Mouse (Mus musculus) CH12.LX (cell line): ENCODE data around the gene Dennd5b. TPM values are rescaled to one million over a fixed set of nuclear protein-coding genes. Genes with fewer than 3 reads are reported as not detected.

ENCODE experiments used
- DNase-seq: peaks from one replicate; pipeline ENCODE4 v3.0.0-alpha.2; 2013; ENCODE audit errors: extremely low read depth
- H3K27ac ChIP-seq: 2 replicates; pipeline ENCODE4 v1.5.1; 2012; ENCODE audit warnings: low read depth, mild to moderate bottlenecking, control low read depth, moderate library complexity; ENCODE audit not compliant: insufficient read depth
- H3K27me3 ChIP-seq: replicated peaks from 2 replicates; pipeline ENCODE3; 2012; ENCODE audit warnings: inconsistent platforms
- H3K36me3 ChIP-seq, 2 experiments: replicated peaks in 1 of 2; 2 replicates each; pipeline versions ENCODE3 to v1.6.1; 2012; ENCODE audit warnings: inconsistent platforms in 1 of 2, low read length in 1 of 2, mild to moderate bottlenecking in 1 of 2, mixed read lengths in 1 of 2, moderate library complexity in 1 of 2; ENCODE audit not compliant: control insufficient read depth in 1 of 2, insufficient read depth in 1 of 2
- H3K4me1 ChIP-seq, 2 experiments: 2 replicates each; pipeline ENCODE4 v1.6.1; 2012; ENCODE audit warnings: inconsistent platforms in 1 of 2, moderate library complexity in 1 of 2; ENCODE audit not compliant: insufficient read depth in 2 of 2, control insufficient read depth in 1 of 2
- H3K4me2 ChIP-seq: 2 replicates; pipeline ENCODE4 v1.6.1; 2012; ENCODE audit warnings: low read depth, mild to moderate bottlenecking, control low read depth; ENCODE audit not compliant: poor library complexity, insufficient read depth, severe bottlenecking
- H3K4me3 ChIP-seq, 3 experiments: fragments of 150-350 bp in 1 of 3; sonication (generic) in 1 of 3; replicated peaks in 1 of 3; 2 replicates each; pipeline versions ENCODE3 to v1.5.1; 2011 to 2012; ENCODE audit warnings: low read depth in 2 of 3, low read length in 2 of 3, mild to moderate bottlenecking in 2 of 3, moderate library complexity in 2 of 3, control low read depth in 1 of 3, improper control_type of control experiment in 1 of 3, inconsistent platforms in 1 of 3, mixed read lengths in 1 of 3; ENCODE audit not compliant: poor library complexity in 1 of 3
- H3K79me2 ChIP-seq: replicated peaks from 2 replicates; pipeline ENCODE4 v1.6.1; 2012; ENCODE audit warnings: mild to moderate bottlenecking, moderate library complexity; ENCODE audit not compliant: control insufficient read depth, poor library complexity, insufficient read depth, severe bottlenecking; ENCODE audit errors: extremely low read depth
- H3K9ac ChIP-seq: 2 replicates; pipeline ENCODE4 v1.6.1; 2012; ENCODE audit warnings: low read depth, mild to moderate bottlenecking, control low read depth, moderate library complexity; ENCODE audit not compliant: insufficient read depth
- H3K9me3 ChIP-seq: replicated peaks from 2 replicates; pipeline ENCODE3; 2012; ENCODE audit warnings: low read length, inconsistent platforms, mixed read lengths
- BHLHE40 ChIP-seq: IDR thresholded peaks from 2 replicates; pipeline ENCODE4 v1.6.1; 2011; ENCODE audit warnings: mild to moderate bottlenecking, low read depth, low read length, improper control_type of control experiment
- CHD2 ChIP-seq: IDR thresholded peaks from 2 replicates; pipeline ENCODE4 v1.6.1; 2011; ENCODE audit warnings: low read length, improper control_type of control experiment
- CTCF ChIP-seq, 2 experiments: IDR thresholded peaks in 1 of 2; conservative IDR thresholded peaks in 1 of 2; 2 replicates each; pipeline ENCODE4 v1.5.1; 2011 to 2012; ENCODE audit warnings: low read depth in 2 of 2, low read length in 2 of 2, improper control_type of control experiment in 1 of 2, inconsistent platforms in 1 of 2, mild to moderate bottlenecking in 1 of 2, moderate library complexity in 1 of 2
- E2F4 ChIP-seq: IDR thresholded peaks from 2 replicates; pipeline ENCODE4 v1.6.1; 2011; ENCODE audit warnings: low read depth, low read length, improper control_type of control experiment; ENCODE audit not compliant: insufficient replicate concordance
- ELF1 ChIP-seq: IDR thresholded peaks from 2 replicates; pipeline ENCODE4 v1.6.1; 2014; ENCODE audit warnings: low read depth, mild to moderate bottlenecking, inconsistent platforms, low read length, improper control_type of control experiment
- EP300 ChIP-seq: IDR thresholded peaks from 2 replicates; pipeline ENCODE4 v1.6.1; 2011; ENCODE audit warnings: low read length, improper control_type of control experiment
- ETS1 ChIP-seq: conservative IDR thresholded peaks from 2 replicates; pipeline ENCODE4 v1.6.1; 2012; ENCODE audit warnings: low read depth, mild to moderate bottlenecking, inconsistent platforms, low read length, improper control_type of control experiment, moderate library complexity
- GABPA ChIP-seq: IDR thresholded peaks from 2 replicates; pipeline ENCODE4 v1.6.1; 2012; ENCODE audit warnings: low read depth, low read length, improper control_type of control experiment, inconsistent platforms; ENCODE audit not compliant: insufficient replicate concordance
- HCFC1 ChIP-seq: IDR thresholded peaks from 2 replicates; pipeline ENCODE4 v1.6.1; 2012; ENCODE audit warnings: low read depth, mild to moderate bottlenecking, inconsistent platforms, low read length, improper control_type of control experiment
- IRF4 ChIP-seq: IDR thresholded peaks from 2 replicates; pipeline ENCODE4 v1.6.1; 2014; ENCODE audit warnings: low read depth, mild to moderate bottlenecking, inconsistent platforms, low read length, improper control_type of control experiment
- JUND ChIP-seq: conservative IDR thresholded peaks from 2 replicates; pipeline ENCODE4 v1.6.1; 2011; ENCODE audit warnings: low read depth, low read length, improper control_type of control experiment
- KAT2A ChIP-seq: IDR thresholded peaks from 2 replicates; pipeline ENCODE4 v1.6.1; 2012; ENCODE audit warnings: low read length, improper control_type of control experiment, inconsistent platforms; ENCODE audit not compliant: insufficient replicate concordance
- MAX ChIP-seq: IDR thresholded peaks from 2 replicates; pipeline ENCODE4 v1.6.1; 2011; ENCODE audit warnings: low read length, improper control_type of control experiment
- MAZ ChIP-seq: IDR thresholded peaks from 2 replicates; pipeline ENCODE4 v1.6.1; 2012; ENCODE audit warnings: low read depth, mild to moderate bottlenecking, inconsistent platforms, low read length, improper control_type of control experiment, moderate library complexity
- MEF2A ChIP-seq: IDR thresholded peaks from 2 replicates; pipeline ENCODE4 v1.6.1; 2014; ENCODE audit warnings: low read depth, mild to moderate bottlenecking, inconsistent platforms, low read length, improper control_type of control experiment, borderline replicate concordance
- MXI1 ChIP-seq: IDR thresholded peaks from 2 replicates; pipeline ENCODE4 v1.6.1; 2011; ENCODE audit warnings: mild to moderate bottlenecking, low read depth, low read length, improper control_type of control experiment
- MYC ChIP-seq: IDR thresholded peaks from 2 replicates; pipeline ENCODE4 v1.6.1; 2011; ENCODE audit warnings: low read depth, mild to moderate bottlenecking, improper control_type of control experiment, low read length
- NELFE ChIP-seq: IDR thresholded peaks from 2 replicates; pipeline ENCODE4 v1.6.1; 2011; ENCODE audit warnings: low read depth, low read length, improper control_type of control experiment
- NRF1 ChIP-seq: IDR thresholded peaks from 2 replicates; pipeline ENCODE4 v1.6.1; 2014; ENCODE audit warnings: low read depth, mild to moderate bottlenecking, inconsistent platforms, low read length, improper control_type of control experiment, moderate library complexity
- PAX5 ChIP-seq: IDR thresholded peaks from 2 replicates; pipeline ENCODE4 v1.6.1; 2012; ENCODE audit warnings: low read length, inconsistent platforms, mixed read lengths
- POLR2A ChIP-seq: IDR thresholded peaks from 2 replicates; pipeline ENCODE4 v1.6.1; 2011; ENCODE audit warnings: low read depth, mild to moderate bottlenecking, improper control_type of control experiment, low read length
- POLR2AphosphoS2 ChIP-seq: IDR thresholded peaks from 2 replicates; pipeline ENCODE4 v1.6.1; 2011; ENCODE audit warnings: low read depth, low read length, improper control_type of control experiment
- RAD21 ChIP-seq: IDR thresholded peaks from 2 replicates; pipeline ENCODE4 v1.6.1; 2011; ENCODE audit warnings: low read depth, mild to moderate bottlenecking, low read length, improper control_type of control experiment, moderate library complexity
- RCOR1 ChIP-seq: conservative IDR thresholded peaks from 2 replicates; pipeline ENCODE4 v1.6.1; 2012; ENCODE audit warnings: low read depth, mild to moderate bottlenecking, inconsistent platforms, low read length, improper control_type of control experiment
- SIN3A ChIP-seq: IDR thresholded peaks from 2 replicates; pipeline ENCODE4 v1.6.1; 2012; ENCODE audit warnings: low read length, improper control_type of control experiment, inconsistent platforms
- TBP ChIP-seq: conservative IDR thresholded peaks from 2 replicates; pipeline ENCODE4 v1.6.1; 2011; ENCODE audit warnings: low read depth, low read length, improper control_type of control experiment
- TCF12 ChIP-seq: IDR thresholded peaks from 2 replicates; pipeline ENCODE4 v1.6.1; 2014; ENCODE audit warnings: low read depth, mild to moderate bottlenecking, inconsistent platforms, low read length, improper control_type of control experiment
- UBTF ChIP-seq: IDR thresholded peaks from 2 replicates; pipeline ENCODE4 v1.6.1; 2012; ENCODE audit warnings: low read depth, mild to moderate bottlenecking, inconsistent platforms, low read length, improper control_type of control experiment, moderate library complexity
- USF2 ChIP-seq: conservative IDR thresholded peaks from 2 replicates; pipeline ENCODE4 v1.6.1; 2011; ENCODE audit warnings: low read depth, low read length, improper control_type of control experiment
- ZC3H11A ChIP-seq: IDR thresholded peaks from 2 replicates; pipeline ENCODE4 v1.6.1; 2012; ENCODE audit warnings: low read depth, mild to moderate bottlenecking, inconsistent platforms, low read length, improper control_type of control experiment
- ZMIZ1 ChIP-seq: IDR thresholded peaks from 2 replicates; pipeline ENCODE4 v1.6.1; 2012; ENCODE audit warnings: low read depth, mild to moderate bottlenecking, inconsistent platforms, low read length, improper control_type of control experiment
- ZNF384 ChIP-seq: IDR thresholded peaks from 2 replicates; pipeline ENCODE4 v1.6.1; 2012; ENCODE audit warnings: low read depth, low read length, improper control_type of control experiment, inconsistent platforms
- dilution Hi-C: fragments of 300-500 bp; cut with MboI; formaldehyde crosslinking; loops from 2 replicates; pipeline ENCODE4 v1.14.3; 2020; ENCODE audit warnings: low sequenced_read_pairs; ENCODE audit not compliant: extremely low pct_unique_long_range_greater_than_20kb, extremely low pct_ligation_motif_present
- in situ Hi-C: fragments of 300-500 bp; cut with MboI; formaldehyde crosslinking; loops from 3 replicates; pipeline ENCODE4 v1.14.3; 2019; ENCODE audit warnings: low sequenced_read_pairs, low pct_ligation_motif_present, low pct_unique_long_range_greater_than_20kb, mixed read lengths
- polyA plus RNA-seq: library from polyadenylated mRNA; unstranded; fragments of >175 nt; gene quantifications from 2 replicates; pipeline ENCODE4 v1.2.1, GENCODE M21; 2012; ENCODE audit warnings: low read depth; ENCODE audit not compliant: insufficient read length
- total RNA-seq, 2 experiments: library from RNA; depleted of rRNA; stranded (reverse); fragments of 300-350 nt in 1 of 2; fragments of >200 nt in 1 of 2; gene quantifications; 2 replicates each; pipeline ENCODE4 v1.2.3; 2012 to 2014

Dennd5b gene
- total and polyA plus RNA-seq, 3 experiments = 1.6 to 3.1 (median 2.2) TPM

DNA sequence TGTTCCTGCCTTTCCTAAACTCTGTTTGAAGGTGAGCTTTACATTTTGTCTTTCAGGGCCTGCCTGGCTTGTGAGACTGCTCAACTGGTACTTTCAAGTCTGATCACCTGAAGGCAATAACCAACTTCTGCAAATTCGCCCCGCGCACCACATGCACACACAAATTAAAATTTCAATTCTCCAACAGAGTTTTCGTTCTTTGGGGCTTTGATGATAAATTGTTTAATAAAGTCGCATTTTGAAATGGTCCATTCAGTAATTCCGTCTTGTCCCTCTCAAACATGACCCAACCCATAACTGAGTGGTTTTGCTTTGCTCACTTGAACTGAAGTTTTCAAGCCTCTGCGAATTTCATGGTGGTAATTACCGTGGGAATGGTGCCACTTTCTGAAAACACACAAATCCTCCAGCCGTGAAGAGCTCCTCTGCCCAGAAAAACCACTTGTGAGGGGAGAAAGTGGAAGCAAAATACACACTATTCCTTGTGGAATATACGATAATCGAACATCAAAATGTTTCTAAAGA, 154.5 kb downstream of the Dennd5b start:
- H3K4me2 ChIP-seq = peak overlapping the region; percentile 72
- H3K4me3 ChIP-seq = peak overlapping the region; percentile 69 to 95 (median 82)
- in situ Hi-C loops (loop anchor here (25.0 kb wide), 1 partner anchor 165 kb away; the partner anchor contains the start of gene Dennd5b), dilution Hi-C loops (no loop called here)
- H3K9me3 ChIP-seq = no peaks in the 10 kb centered on the region
- peaks cover 4 to 19% of the 10 kb centered on the region in 2 experiments; a peak in 3 of 4 replicates for H3K4me1 ChIP-seq
- H3K27ac ChIP-seq = no peak overlapping the region
- H3K27me3 ChIP-seq = no peaks in the 10 kb centered on the region
- DNase-seq = no peak
- TF ChIP-seq IRF4 = no peak
- no peak for TF ChIP-seq POLR2AphosphoS2
- no peak for TF ChIP-seq E2F4
- 0 out of 2 replicates have a peak, but pooled peaks have one; percentile 2 for TF ChIP-seq RCOR1
- TF ChIP-seq, all 38 proteins: peak for 1
- Histone ChIP-seq H3K9ac (no peak overlapping the region), H3K79me2 (peaks cover 39% of the 10 kb centered on the region), H3K36me3 (peaks cover 0 to 9% of the 10 kb centered on the region in 2 experiments)

DNA sequence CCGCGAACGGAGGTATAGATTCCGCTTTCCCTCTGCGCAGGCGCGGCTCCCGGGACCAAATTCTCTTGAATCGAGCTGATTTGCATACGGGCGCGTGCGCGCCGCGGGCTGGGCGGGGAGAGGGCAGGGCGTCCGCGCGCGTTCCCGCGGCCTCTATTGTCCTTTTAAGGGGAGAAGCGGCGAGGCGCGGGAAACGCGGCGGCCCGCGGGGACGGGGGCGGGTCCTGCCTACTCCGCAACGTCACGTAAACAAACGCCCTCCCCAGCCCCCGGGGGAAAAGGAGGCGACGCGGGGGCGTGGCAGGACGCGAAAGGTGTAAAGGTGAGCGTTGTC, 155.1 kb downstream of the Dennd5b start, which contains the start of gene Sinhcaf:
Gene Sinhcaf (minus strand): TSS at position 59 of the 334 bp plus-strand sequence.
- DNase-seq = peak; percentile 98
- in situ Hi-C loops (loop anchor here (25.0 kb wide), 1 partner anchor 166 kb away; the partner anchor contains the start of gene Dennd5b), dilution Hi-C loops (no loop called here)
- no peak for TF ChIP-seq UBTF
- no peak for TF ChIP-seq EP300
- peak; percentile 44 for TF ChIP-seq TCF12
- peak; percentile 57; the same call in 1 of the 2 replicates for TF ChIP-seq MAZ
- TF ChIP-seq CHD2 = no peak
- TF ChIP-seq E2F4 = 0 out of 2 replicates have a peak, but pooled peaks have one; percentile 73
- TF ChIP-seq SIN3A = peak; percentile 76; the same call in 1 of the 2 replicates
- TF ChIP-seq MYC = no peak
- TF ChIP-seq MAX = no peak; the same call in 1 of the 2 replicates
- TF ChIP-seq HCFC1 = no peak
- TF ChIP-seq GABPA = no peak
- peak; percentile 67; the same call in 1 of the 2 replicates for TF ChIP-seq TBP
- 0 out of 2 replicates have a peak, but pooled peaks have one; percentile 51 for TF ChIP-seq MEF2A
- peak; percentile 77 for TF ChIP-seq MXI1
- TF ChIP-seq ETS1 = no peak
- no peak for TF ChIP-seq IRF4
- no peak for TF ChIP-seq PAX5
- TF ChIP-seq ELF1 = no peak
- no peak for TF ChIP-seq RAD21
- TF ChIP-seq BHLHE40 = peak; percentile 22; the same call in 1 of the 2 replicates
- TF ChIP-seq CTCF (conservative IDR thresholded peaks at IDR 0.05 in 1 of 2, IDR thresholded peaks at IDR 0.05 in 1 of 2; ENCODE audit: low read depth in 2 of 2, low read length in 2 of 2) = no peak
- TF ChIP-seq ZMIZ1 = no peak
- TF ChIP-seq POLR2A = peak; percentile 69; the same call in 1 of the 2 replicates
- TF ChIP-seq USF2 = no peak
- TF ChIP-seq RCOR1 = no peak
- peak; percentile 84 for TF ChIP-seq NRF1
- TF ChIP-seq ZC3H11A = no peak
- TF ChIP-seq POLR2AphosphoS2 = no peak
- TF ChIP-seq ZNF384 = no peak
- no peak for TF ChIP-seq NELFE
- TF ChIP-seq JUND = no peak
- no peak for TF ChIP-seq KAT2A

More for the DNA sequence above, 155.1 kb downstream of the Dennd5b start, which contains the start of gene Sinhcaf:
- H3K36me3 ChIP-seq = peaks cover 0 to 14% of the 10 kb centered on the region in 2 experiments
- H3K4me2 ChIP-seq = peak within 1 kb of the TSS; percentile 72
- peaks cover 4 to 25% of the 10 kb centered on the region in 2 experiments; a peak in 3 of 4 replicates for H3K4me1 ChIP-seq
- H3K4me3 ChIP-seq = peak within 1 kb of the TSS; percentile 94 to 98 (median 95)
- H3K27me3 ChIP-seq = no peaks in the 10 kb centered on the region
- peak within 1 kb of the TSS; percentile 73 for H3K27ac ChIP-seq
- H3K9me3 ChIP-seq = no peaks in the 10 kb centered on the region
- peak within 1 kb of the TSS; percentile 91 for H3K9ac ChIP-seq
- H3K79me2 ChIP-seq = peaks cover 45% of the 10 kb centered on the region
